Mouse (Mus musculus) liver, embryonic 14.5 days (tissue): ENCODE measurements at regions not wholly inside any gene's neighbourhood (a gene's known extent, or its start where the extent isn't known, plus 50 kb on each side); places are given as distances from the start of the nearest gene placed in this dataset.

ENCODE experiments used
- CTCF ChIP-seq: IDR thresholded peaks from 2 replicates; pipeline ENCODE4 v1.5.1; 2016; ENCODE audit warnings: antibody characterized with exemption, low read depth, control low read depth
- EP300 ChIP-seq: IDR thresholded peaks from 2 replicates; pipeline ENCODE4 v1.6.1; 2016; ENCODE audit warnings: antibody characterized with exemption, low read depth

- TF ChIP-seq CTCF (no peak), EP300 (no peak)
Observed at GRCm38 (mm10) chr4:131324486-131324885, 380.3 kb downstream of the Matn1 start.
